Mouse (Mus musculus) heart, embryonic 15.5 days (tissue): ENCODE data around the gene Alkbh7. TPM values are rescaled to one million over a fixed set of nuclear protein-coding genes. Genes with fewer than 3 reads are reported as not detected.
A peak's percentile ranks its signal among the peaks of the same experiment; 100 is the strongest.

ENCODE experiments used
- ATAC-seq: fragments of 200-750 bp; cut with Nextera tagmentation; replicated peaks from 2 replicates; pipeline ENCODE4 v1.8.0; 2017; ENCODE audit warnings: low read depth, moderate TSS enrichment; ENCODE audit not compliant: insufficient number of reproducible peaks, insufficient read depth, low FRiP score
- H3K27ac ChIP-seq: fragments of 300-500 bp; sonication (generic); 2 replicates; pipeline ENCODE4 v1.5.1; 2015; ENCODE audit warnings: mild to moderate bottlenecking, inconsistent platforms
- H3K27me3 ChIP-seq: fragments of 300-500 bp; sonication (generic); 2 replicates; pipeline ENCODE4 v1.6.1; 2015; ENCODE audit warnings: inconsistent platforms
- H3K36me3 ChIP-seq: fragments of 300-500 bp; sonication (generic); 2 replicates; pipeline ENCODE4 v1.6.1; 2015; ENCODE audit warnings: mild to moderate bottlenecking, inconsistent platforms
- H3K4me1 ChIP-seq: fragments of 300-500 bp; sonication (generic); replicated peaks from 2 replicates; pipeline ENCODE4 v1.6.1; 2015; ENCODE audit warnings: inconsistent platforms
- H3K4me2 ChIP-seq: fragments of 300-500 bp; sonication (generic); 2 replicates; pipeline ENCODE4 v1.6.1; 2015; ENCODE audit warnings: inconsistent platforms, mild to moderate bottlenecking, moderate library complexity
- H3K4me3 ChIP-seq: fragments of 300-500 bp; sonication (generic); 2 replicates; pipeline ENCODE4 v1.5.1; 2015; ENCODE audit warnings: mild to moderate bottlenecking, inconsistent platforms
- H3K9ac ChIP-seq: fragments of 300-500 bp; sonication (generic); 2 replicates; pipeline ENCODE4 v1.6.1; 2015; ENCODE audit warnings: mild to moderate bottlenecking, inconsistent platforms
- H3K9me3 ChIP-seq: fragments of 300-500 bp; sonication (generic); replicated peaks from 2 replicates; pipeline ENCODE4 v1.6.1; 2016; ENCODE audit warnings: inconsistent platforms
- WGBS: fragments of 180-500 bp; shearing (Covaris S2); methylation state at CpG from one replicate; pipeline ENCODE4 v1.1.7; 2015; ENCODE audit warnings: mixed read lengths; 5-methylcytosine and 5-hydroxymethylcytosine counted together
- polyA plus RNA-seq: library from polyadenylated mRNA; unstranded; fragments of >200 nt; fragmentation: Nextera tagmentation; extraction: Ambion mirVana; gene quantifications from 2 replicates; pipeline ENCODE4 v1.2.1, GENCODE M21; 2015

Alkbh7 gene
- polyA plus RNA-seq, 1 experiment from 2014 or later: 52.4 TPM

GRCm38 (mm10) chr17:57007137-57007905 is 10.2 kb downstream of the Alkbh7 start:
- no peak for ATAC-seq

GRCm38 (mm10) chr17:57010911-57011235 is 13.7 kb downstream of the Alkbh7 start:
- under 1% methylated on average over 19 of the region's 19 CpGs for WGBS
- Histone ChIP-seq H3K36me3 (peaks cover 31% of the 10 kb centered on the region), H3K9ac (peak overlapping the region; percentile 72), H3K9me3 (no peaks in the 10 kb centered on the region), H3K4me3 (peak overlapping the region; percentile 67), H3K4me2 (peak overlapping the region; percentile 84), H3K4me1 (peaks cover 19% of the 10 kb centered on the region), H3K27ac (peak overlapping the region; percentile 72), H3K27me3 (no peaks in the 10 kb centered on the region)
- ATAC-seq: peak; percentile 16; the same call in 1 of the 2 replicates

More at GRCm38 (mm10) chr17:57007137-57007905, 10.2 kb downstream of the Alkbh7 start:
- 91% methylated on average over 13 of the region's 13 CpGs for WGBS
- no peak overlapping the region for H3K4me3 ChIP-seq
- no peaks in the 10 kb centered on the region for H3K27me3 ChIP-seq
- no peak overlapping the region for H3K9ac ChIP-seq
- H3K4me1 ChIP-seq: peaks cover 15% of the 10 kb centered on the region
- no peaks in the 10 kb centered on the region for H3K9me3 ChIP-seq
- H3K36me3 ChIP-seq: peaks cover 61% of the 10 kb centered on the region
- no peak overlapping the region for H3K27ac ChIP-seq
- no peak overlapping the region for H3K4me2 ChIP-seq

GRCm38 (mm10) chr17:57011236-57012141 is 14.3 kb downstream of the Alkbh7 start, which contains the start of the genes Gtf2f1 and Gm17949:
Gtf2f1 (minus strand) TSS chr17:57011288.
Gm17949 (plus strand) TSS chr17:57011469.
- no peaks in the 10 kb centered on the region for H3K9me3 ChIP-seq
- H3K4me1 ChIP-seq: peaks cover 19% of the 10 kb centered on the region
- peak within 1 kb of the TSS; percentile 81 for H3K9ac ChIP-seq
- peak within 1 kb of the TSS; percentile 89 for H3K4me2 ChIP-seq
- peak; percentile 91 for ATAC-seq
- H3K27me3 ChIP-seq: no peaks in the 10 kb centered on the region
- WGBS: under 1% methylated on average over 51 of the region's 51 CpGs
- peak within 1 kb of the TSS; percentile 67 for H3K4me3 ChIP-seq
- H3K36me3 ChIP-seq: peaks cover 24% of the 10 kb centered on the region
- peak within 1 kb of the TSS; percentile 88 for H3K27ac ChIP-seq

GRCm38 (mm10) chr17:57012245-57012795 is 15.2 kb downstream of the Alkbh7 start:
- Histone ChIP-seq H3K9me3 (no peaks in the 10 kb centered on the region), H3K4me2 (peak overlapping the region; percentile 89), H3K27ac (peak overlapping the region; percentile 88), H3K9ac (peak overlapping the region; percentile 81; the same call in 1 of the 2 replicates), H3K4me1 (peaks cover 19% of the 10 kb centered on the region), H3K4me3 (peak overlapping the region; percentile 67), H3K27me3 (no peaks in the 10 kb centered on the region), H3K36me3 (peaks cover 16% of the 10 kb centered on the region)
- WGBS: 74% methylated on average over 13 of the region's 13 CpGs
- no peak for ATAC-seq

GRCm38 (mm10) chr17:57019693-57020092 is 22.6 kb downstream of the Alkbh7 start:
- Histone ChIP-seq H3K4me2 (no peak overlapping the region), H3K36me3 (peaks cover 36% of the 10 kb centered on the region), H3K9ac (no peak overlapping the region), H3K27me3 (no peaks in the 10 kb centered on the region), H3K4me3 (no peak overlapping the region), H3K4me1 (no peaks in the 10 kb centered on the region), H3K9me3 (no peaks in the 10 kb centered on the region), H3K27ac (no peak overlapping the region)
- WGBS: 77% methylated on average over 2 of the region's 2 CpGs
- ATAC-seq: no peak

- ATAC-seq: no peak
- peaks cover 48% of the 10 kb centered on the region for H3K36me3 ChIP-seq
Measured at GRCm38 (mm10) chr17:57020960-57021359, 23.8 kb downstream of the Alkbh7 start.

GRCm38 (mm10) chr17:57027471-57027870 is 30.3 kb downstream of the Alkbh7 start:
- no peaks in the 10 kb centered on the region for H3K9me3 ChIP-seq
- no peak overlapping the region for H3K9ac ChIP-seq
- peaks cover 16% of the 10 kb centered on the region for H3K4me1 ChIP-seq
- no peak overlapping the region for H3K4me3 ChIP-seq
- no peaks in the 10 kb centered on the region for H3K27me3 ChIP-seq
- no peak overlapping the region for H3K27ac ChIP-seq
- 85% methylated on average over 4 of the region's 4 CpGs for WGBS
- ATAC-seq: no peak
- peaks cover 58% of the 10 kb centered on the region for H3K36me3 ChIP-seq
- no peak overlapping the region for H3K4me2 ChIP-seq

More at GRCm38 (mm10) chr17:57020960-57021359, 23.8 kb downstream of the Alkbh7 start:
- no peaks in the 10 kb centered on the region for H3K9me3 ChIP-seq
- H3K4me2 ChIP-seq: no peak overlapping the region
- no peak overlapping the region for H3K27ac ChIP-seq
- WGBS: 82% methylated on average over 5 of the region's 5 CpGs
- no peaks in the 10 kb centered on the region for H3K4me1 ChIP-seq
- H3K9ac ChIP-seq: no peak overlapping the region
- no peaks in the 10 kb centered on the region for H3K27me3 ChIP-seq
- H3K4me3 ChIP-seq: no peak overlapping the region

GRCm38 (mm10) chr17:57029691-57030090 is 32.6 kb downstream of the Alkbh7 start:
- H3K4me2 ChIP-seq: peak overlapping the region; percentile 75
- H3K36me3 ChIP-seq: peaks cover 36% of the 10 kb centered on the region
- peak overlapping the region; percentile 97 for H3K4me3 ChIP-seq
- H3K9me3 ChIP-seq: no peaks in the 10 kb centered on the region
- no peak for ATAC-seq
- H3K4me1 ChIP-seq: peaks cover 17% of the 10 kb centered on the region
- peak overlapping the region; percentile 100 for H3K9ac ChIP-seq
- peak overlapping the region; percentile 96; the same call in 1 of the 2 replicates for H3K27ac ChIP-seq
- H3K27me3 ChIP-seq: no peaks in the 10 kb centered on the region
- 20% methylated on average over 8 of the region's 8 CpGs for WGBS

- ATAC-seq: no peak
Measured at GRCm38 (mm10) chr17:57030931-57031660, 34.0 kb downstream of the Alkbh7 start, which contains the start of gene Khsrp. Khsrp (minus strand) TSS chr17:57031522.

GRCm38 (mm10) chr17:57031661-57032420 is 34.7 kb downstream of the Alkbh7 start:
- H3K27me3 ChIP-seq: 0 out of 2 replicates have a peak, but pooled peaks cover 2% of the 10 kb centered on the region
- H3K4me3 ChIP-seq: peak overlapping the region; percentile 97
- peak overlapping the region; percentile 73 for H3K4me2 ChIP-seq
- ATAC-seq: peak; percentile 95
- peak overlapping the region; percentile 88 for H3K27ac ChIP-seq
- no peaks in the 10 kb centered on the region for H3K9me3 ChIP-seq
- H3K9ac ChIP-seq: peak overlapping the region; percentile 53
- WGBS: under 1% methylated on average over 38 of the region's 38 CpGs
- peaks cover 17% of the 10 kb centered on the region for H3K4me1 ChIP-seq
- H3K36me3 ChIP-seq: peaks cover 14% of the 10 kb centered on the region

More at GRCm38 (mm10) chr17:57030931-57031660, 34.0 kb downstream of the Alkbh7 start, which contains the start of gene Khsrp:
- H3K4me3 ChIP-seq: peak within 1 kb of the TSS; percentile 97
- H3K36me3 ChIP-seq: peaks cover 22% of the 10 kb centered on the region
- H3K9ac ChIP-seq: peak within 1 kb of the TSS; percentile 100
- under 1% methylated on average over 72 of the region's 99 CpGs for WGBS
- no peaks in the 10 kb centered on the region for H3K9me3 ChIP-seq
- H3K4me2 ChIP-seq: peak within 1 kb of the TSS; percentile 75
- H3K4me1 ChIP-seq: peaks cover 17% of the 10 kb centered on the region
- H3K27me3 ChIP-seq: no peaks in the 10 kb centered on the region
- peak within 1 kb of the TSS; percentile 96 for H3K27ac ChIP-seq
